Mouse (Mus musculus): ENCODE measurements at regions not wholly inside any gene's neighbourhood (a gene's known extent, or its start where the extent isn't known, plus 50 kb on each side); places are given as distances from the start of the nearest gene placed in this dataset.

GRCm38 (mm10) chr3:124986930-124987329, 406.0 kb upstream of the 1700003H04Rik start:
- no peak for DNase-seq (ENCODE audit: low read depth)

- no peak for DNase-seq (ENCODE audit: low read depth)
Measured at GRCm38 (mm10) chr3:124986515-124986914, 405.6 kb upstream of the 1700003H04Rik start.

DNA sequence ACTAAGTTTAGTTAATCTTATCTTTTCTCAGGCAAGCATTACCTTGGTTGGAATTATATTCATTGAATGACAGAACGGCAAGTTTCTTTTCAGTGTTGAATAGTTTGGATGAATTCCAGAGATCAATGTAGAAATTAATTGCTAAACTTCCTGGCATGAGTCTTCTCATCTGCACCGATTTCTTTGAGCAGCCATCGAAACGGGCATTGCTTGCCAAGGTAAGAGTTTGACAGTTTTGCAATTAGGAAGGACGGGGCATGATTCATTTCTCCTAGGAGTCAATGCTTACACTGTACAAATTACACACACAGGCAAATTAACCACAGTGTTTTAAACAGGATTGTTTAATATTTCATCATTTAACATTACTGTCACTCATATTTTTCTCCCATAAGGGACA, 404.5 kb upstream of the 1700003H04Rik start:
- peak; percentile 79 for DNase-seq (ENCODE audit: low read depth)

DNA sequence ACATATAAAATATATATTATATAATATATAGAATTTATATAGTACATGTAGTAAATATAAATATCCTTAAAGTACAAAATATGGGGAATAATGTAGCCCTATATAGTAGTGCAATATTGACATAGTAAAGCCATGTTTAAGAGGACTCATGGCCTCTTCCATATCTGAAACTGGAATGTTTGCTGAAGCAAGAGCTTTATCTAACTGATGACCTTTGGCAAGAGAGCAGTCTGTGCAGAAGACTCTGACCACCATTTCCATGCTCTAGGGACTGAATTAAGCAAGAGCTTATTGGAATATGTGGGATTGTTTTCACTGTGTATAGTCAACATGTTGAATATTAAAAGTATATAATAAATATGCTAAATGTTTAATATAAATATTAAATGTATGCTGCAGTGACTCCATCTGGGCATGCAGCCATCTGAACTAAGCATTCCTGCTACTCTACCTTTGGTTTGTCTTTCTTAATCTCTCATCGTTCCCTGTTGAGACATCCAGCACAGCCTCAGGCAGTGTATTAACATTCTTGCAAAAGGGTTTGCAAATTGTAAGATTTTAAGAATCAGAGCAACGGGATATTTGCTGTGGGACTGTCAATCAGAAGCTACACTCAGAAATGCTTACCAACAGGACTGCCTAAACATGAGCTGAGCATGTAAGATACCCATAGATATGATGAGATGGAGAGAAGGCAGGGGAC, 354.4 kb upstream of the 1700003H04Rik start:
- DNase-seq (ENCODE audit: low read depth): no peak

DNA sequence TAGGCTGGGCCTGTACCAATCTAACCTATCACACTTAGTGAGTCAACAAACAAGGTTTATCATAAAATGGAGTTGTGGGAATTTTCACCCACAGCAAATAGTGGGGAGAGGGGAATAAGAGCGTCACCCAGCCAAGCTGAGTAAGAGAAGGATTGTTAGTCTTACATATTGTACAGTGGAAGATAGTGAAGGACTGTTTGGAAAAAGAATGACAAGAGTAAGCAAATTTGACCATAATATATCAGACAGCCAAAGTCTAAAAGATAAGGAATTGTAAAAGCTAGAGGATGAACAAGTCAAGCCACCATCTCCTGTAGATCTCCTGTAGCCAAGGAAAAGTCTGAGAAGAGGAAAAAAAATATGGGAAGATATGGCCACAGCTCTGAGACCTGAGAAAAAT, 351.8 kb upstream of the 1700003H04Rik start:
- DNase-seq (ENCODE audit: low read depth): no peak

GRCm38 (mm10) chr3:124930773-124931607, 350.1 kb upstream of the 1700003H04Rik start:
- DNase-seq (ENCODE audit: low read depth): no peak

- no peak for DNase-seq (ENCODE audit: low read depth)
Measured at GRCm38 (mm10) chr3:124908925-124909324, 328.0 kb upstream of the 1700003H04Rik start.

All from 416B (cell line).